Mouse (Mus musculus) megakaryocyte, embryonic 14.5 days (primary cell): ENCODE results near the gene Afmid. TPM values are rescaled to one million over a fixed set of nuclear protein-coding genes. Genes with fewer than 3 reads are reported as not detected.

Experiments
- H3K27me3 ChIP-seq: replicated peaks from 2 replicates; pipeline ENCODE3; 2012; ENCODE audit warnings: inconsistent platforms
- H3K36me3 ChIP-seq: replicated peaks from 2 replicates; pipeline ENCODE3; 2012; ENCODE audit warnings: low read length, inconsistent platforms, mixed read lengths
- H3K4me1 ChIP-seq: 2 replicates; pipeline ENCODE4 v1.6.1; 2012; ENCODE audit warnings: inconsistent platforms
- H3K4me3 ChIP-seq: replicated peaks from 2 replicates; pipeline ENCODE3; 2012; ENCODE audit warnings: moderate library complexity, mild to moderate bottlenecking, inconsistent platforms
- H3K9me3 ChIP-seq: 2 replicates; pipeline ENCODE4 v1.6.1; 2012; ENCODE audit warnings: inconsistent platforms
- FLI1 ChIP-seq: IDR thresholded peaks from 2 replicates; pipeline ENCODE4 v1.6.1; 2012; ENCODE audit warnings: low read length, inconsistent platforms, mixed read lengths
- GATA1 ChIP-seq: IDR thresholded peaks from 3 replicates; pipeline ENCODE4 v1.6.1; 2012; ENCODE audit warnings: mixed read lengths, low read length, inconsistent platforms, borderline replicate concordance
- polyA plus RNA-seq: library from polyadenylated mRNA; stranded (reverse); fragments of >175 nt; gene quantifications from 2 replicates; pipeline ENCODE4 v1.2.3, GENCODE M21; 2012; ENCODE audit warnings: low replicate concordance; ENCODE audit not compliant: insufficient read depth

The Afmid gene
- 1.8 and 2.6 TPM in 2 replicates for polyA plus RNA-seq

GRCm38 (mm10) chr11:117825333-117826101 lies at the start of gene Afmid, which contains the start of gene Tk1:
Gene Afmid, plus strand, starts transcription at chr11:117825924.
Gene Tk1, minus strand, starts transcription at chr11:117826092.
- peaks cover 88% of the 10 kb centered on the region for H3K4me1 ChIP-seq
- H3K4me3 ChIP-seq = peak within 1 kb of the TSS; percentile 90
- H3K9me3 ChIP-seq = no peaks in the 10 kb centered on the region
- peaks cover 33% of the 10 kb centered on the region for H3K36me3 ChIP-seq
- peaks cover 29% of the 10 kb centered on the region for H3K27me3 ChIP-seq
- TF ChIP-seq FLI1 = no peak; the same call in 1 of the 2 replicates
- no peak for TF ChIP-seq GATA1

- Histone ChIP-seq H3K9me3 (no peaks in the 10 kb centered on the region), H3K4me3 (no peak overlapping the region), H3K27me3 (no peaks in the 10 kb centered on the region), H3K4me1 (peaks cover 93% of the 10 kb centered on the region), H3K36me3 (peaks cover 78% of the 10 kb centered on the region)
- TF ChIP-seq FLI1 = no peak
- TF ChIP-seq GATA1 = no peak
Measured at GRCm38 (mm10) chr11:117776085-117776792, 49.5 kb upstream of the Afmid start.

- peaks cover 96% of the 10 kb centered on the region for H3K4me1 ChIP-seq
- peak overlapping the region; percentile 53 for H3K4me3 ChIP-seq
- TF ChIP-seq FLI1 (no peak), GATA1 (no peak)
Measured at GRCm38 (mm10) chr11:117777111-117777510, 48.6 kb upstream of the Afmid start.

GRCm38 (mm10) chr11:117778031-117778430 lies 47.7 kb upstream of the Afmid start:
- Histone ChIP-seq H3K27me3 (no peaks in the 10 kb centered on the region), H3K4me1 (peaks cover 97% of the 10 kb centered on the region), H3K4me3 (peak overlapping the region; percentile 97), H3K9me3 (no peaks in the 10 kb centered on the region), H3K36me3 (peaks cover 60% of the 10 kb centered on the region)
- TF ChIP-seq GATA1 (no peak), FLI1 (no peak)

More at GRCm38 (mm10) chr11:117777111-117777510, 48.6 kb upstream of the Afmid start:
- H3K27me3 ChIP-seq = no peaks in the 10 kb centered on the region
- H3K9me3 ChIP-seq = no peaks in the 10 kb centered on the region
- peaks cover 70% of the 10 kb centered on the region for H3K36me3 ChIP-seq

- Histone ChIP-seq H3K4me1 (peaks cover 97% of the 10 kb centered on the region), H3K36me3 (peaks cover 58% of the 10 kb centered on the region), H3K9me3 (no peaks in the 10 kb centered on the region), H3K4me3 (peak overlapping the region; percentile 97), H3K27me3 (no peaks in the 10 kb centered on the region)
- no peak for TF ChIP-seq GATA1
- TF ChIP-seq FLI1 = no peak
Measured at GRCm38 (mm10) chr11:117778851-117779433, 46.8 kb upstream of the Afmid start.

- TF ChIP-seq FLI1 = no peak
- no peak for TF ChIP-seq GATA1
- H3K36me3 ChIP-seq = peaks cover 58% of the 10 kb centered on the region
- H3K4me1 ChIP-seq = peaks cover 97% of the 10 kb centered on the region
- peak overlapping the region; percentile 97 for H3K4me3 ChIP-seq
- H3K9me3 ChIP-seq = no peaks in the 10 kb centered on the region
- H3K27me3 ChIP-seq = no peaks in the 10 kb centered on the region
Measured at GRCm38 (mm10) chr11:117779434-117780198, 46.1 kb upstream of the Afmid start.

- H3K4me1 ChIP-seq = peaks cover 97% of the 10 kb centered on the region
- peak overlapping the region; percentile 97 for H3K4me3 ChIP-seq
- no peak for TF ChIP-seq FLI1
- TF ChIP-seq GATA1 = no peak
- H3K27me3 ChIP-seq = no peaks in the 10 kb centered on the region
- H3K9me3 ChIP-seq = no peaks in the 10 kb centered on the region
- peaks cover 58% of the 10 kb centered on the region for H3K36me3 ChIP-seq
Measured at GRCm38 (mm10) chr11:117780199-117780515, 45.6 kb upstream of the Afmid start.

GRCm38 (mm10) chr11:117780582-117781111 lies 45.1 kb upstream of the Afmid start:
- Histone ChIP-seq H3K4me1 (peaks cover 97% of the 10 kb centered on the region), H3K9me3 (no peaks in the 10 kb centered on the region), H3K27me3 (no peaks in the 10 kb centered on the region), H3K4me3 (peak overlapping the region; percentile 97), H3K36me3 (peaks cover 58% of the 10 kb centered on the region)
- no peak for TF ChIP-seq GATA1
- no peak for TF ChIP-seq FLI1
